Mouse (Mus musculus) neural tube, embryonic 14.5 days (tissue): ENCODE data around the gene Vmn1r28. TPM values are rescaled to one million over a fixed set of nuclear protein-coding genes. Genes with fewer than 3 reads are reported as not detected.
"Not testable (repeated sequence)": the region's sequence is repeated elsewhere in the genome, so short reads cannot be mapped to it uniquely, and the experiment has no call there.

Source experiments
- ATAC-seq: fragments of 200-750 bp; cut with Nextera tagmentation; 2 replicates; pipeline ENCODE4 v1.8.0; 2017; ENCODE audit warnings: low read depth, mild to moderate bottlenecking, moderate TSS enrichment, moderate library complexity
- H3K27ac ChIP-seq: fragments of 300-500 bp; sonication (generic); 2 replicates; pipeline ENCODE4 v1.5.1; 2014; ENCODE audit warnings: low read depth, mild to moderate bottlenecking, control low read depth, low read length, moderate library complexity, mixed read lengths
- H3K27me3 ChIP-seq: fragments of 300-500 bp; sonication (generic); 2 replicates; pipeline ENCODE4 v1.6.1; 2014; ENCODE audit warnings: low read length; ENCODE audit not compliant: control insufficient read depth, insufficient read depth
- H3K36me3 ChIP-seq: fragments of 300-500 bp; sonication (generic); 2 replicates; pipeline ENCODE4 v1.6.1; 2014; ENCODE audit warnings: low read length, mixed read lengths; ENCODE audit not compliant: control insufficient read depth, insufficient read depth
- H3K4me1 ChIP-seq: fragments of 300-500 bp; sonication (generic); 2 replicates; pipeline ENCODE4 v1.6.1; 2014; ENCODE audit warnings: low read length; ENCODE audit not compliant: control insufficient read depth, insufficient read depth
- H3K4me2 ChIP-seq: fragments of 300-500 bp; sonication (generic); 2 replicates; pipeline ENCODE4 v1.6.1; 2014; ENCODE audit warnings: mild to moderate bottlenecking, low read depth, low read length, control low read depth
- H3K4me3 ChIP-seq: fragments of 300-500 bp; sonication (generic); 2 replicates; pipeline ENCODE4 v1.5.1; 2014; ENCODE audit warnings: low read depth, low read length, control low read depth, mixed read lengths
- H3K9ac ChIP-seq: fragments of 300-500 bp; sonication (generic); replicated peaks from 2 replicates; pipeline ENCODE4 v1.6.1; 2014; ENCODE audit warnings: low read depth, mild to moderate bottlenecking, control low read depth, low read length, mixed read lengths
- H3K9me3 ChIP-seq: fragments of 300-500 bp; sonication (generic); 2 replicates; pipeline ENCODE4 v1.6.1; 2016; ENCODE audit warnings: low read length; ENCODE audit not compliant: control insufficient read depth
- WGBS: fragments of 180-500 bp; shearing (Covaris S2); extraction: QIAGEN DNeasy Blood & Tissue Kit; methylation state at CpG from one replicate; pipeline ENCODE4 v1.1.7; 2014; 5-methylcytosine and 5-hydroxymethylcytosine counted together
- polyA plus RNA-seq: library from polyadenylated mRNA; unstranded; fragments of >200 nt; fragmentation: Nextera tagmentation; extraction: Ambion mirVana; gene quantifications from 2 replicates; pipeline ENCODE4 v1.2.1, GENCODE M21; 2014

Vmn1r28 gene
- polyA plus RNA-seq, result not detected in 2 replicates

- Histone ChIP-seq H3K4me3 (no peak within 1 kb of the TSS), H3K9me3 (no peaks in the 10 kb centered on the region), H3K27ac (no peak within 1 kb of the TSS), H3K9ac (no peak within 1 kb of the TSS), H3K4me1 (no peaks in the 10 kb centered on the region), H3K4me2 (no peak within 1 kb of the TSS), H3K36me3 (no peaks in the 10 kb centered on the region), H3K27me3 (no peaks in the 10 kb centered on the region)
- ATAC-seq, result no peak
- 89% methylated on average over 1 of the region's 1 CpGs for WGBS
These were observed at the start of gene Vmn1r28 for GRCm38 (mm10) chr6:58261737-58262136. Gene Vmn1r28, plus strand, starts transcription at chr6:58262037.

GRCm38 (mm10) chr6:58216119-58216518, 45.7 kb upstream of the Vmn1r28 start:
- Histone ChIP-seq H3K9me3 (no peaks in the 10 kb centered on the region), H3K36me3 (no peaks in the 10 kb centered on the region), H3K27ac (no peak overlapping the region), H3K9ac (no peak overlapping the region), H3K4me3 (no peak overlapping the region), H3K4me1 (no peaks in the 10 kb centered on the region), H3K4me2 (no peak overlapping the region), H3K27me3 (no peaks in the 10 kb centered on the region)
- no peak for ATAC-seq
- 86% methylated on average over 2 of the region's 2 CpGs for WGBS

DNA sequence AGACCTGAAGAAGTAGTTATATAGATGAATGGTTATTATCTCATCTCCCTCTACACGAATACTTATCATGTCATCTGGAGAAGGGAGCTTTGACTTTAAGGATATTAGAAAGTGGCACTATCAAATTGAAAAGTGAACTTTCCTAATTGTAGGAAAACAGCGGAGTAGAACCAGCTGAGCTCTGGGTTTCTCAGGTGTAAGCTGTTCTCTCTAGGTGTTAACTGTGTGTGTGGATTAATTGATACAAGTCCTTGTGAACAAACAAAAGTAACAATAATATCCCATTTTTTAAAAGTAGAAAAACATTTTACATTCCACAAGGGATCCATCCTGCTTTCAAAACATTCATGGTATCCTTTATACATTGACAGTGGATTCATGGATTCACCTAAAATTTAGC, 43.1 kb upstream of the Vmn1r28 start, which contains the start of gene Vmn1r27:
Gene Vmn1r27 (minus strand): TSS at position 101 of the 400 bp plus-strand sequence.
- ATAC-seq, result no peak
- 85% methylated on average over 2 of the region's 2 CpGs for WGBS

DNA sequence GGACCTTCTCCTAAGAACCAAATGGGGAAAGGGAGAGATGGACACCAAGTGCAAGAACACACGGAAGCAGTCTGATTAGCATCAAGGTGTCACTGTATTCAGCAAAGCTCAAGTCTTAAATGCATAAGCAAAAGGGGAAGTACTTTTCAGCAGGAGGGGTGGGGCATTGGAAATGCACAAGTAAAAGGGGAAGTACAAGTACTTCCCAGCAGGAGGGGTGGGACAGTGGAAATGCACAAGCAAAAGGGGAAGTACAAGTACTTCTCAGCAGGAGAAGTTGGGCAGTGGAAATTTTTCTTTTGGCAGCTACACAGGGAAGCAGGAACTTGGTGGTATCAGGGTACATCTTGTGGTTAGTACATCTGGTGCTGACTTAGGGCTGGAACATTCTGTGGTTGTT, 17.8 kb downstream of the Vmn1r28 start:
- H3K4me1 ChIP-seq, H3K9me3 ChIP-seq, H3K4me3 ChIP-seq, H3K27ac ChIP-seq, H3K36me3 ChIP-seq, ATAC-seq, H3K9ac ChIP-seq, H3K27me3 ChIP-seq, H3K4me2 ChIP-seq: not testable (repeated sequence)
- WGBS, result 77% methylated on average over 1 of the region's 1 CpGs

More for the DNA sequence above, 43.1 kb upstream of the Vmn1r28 start, which contains the start of gene Vmn1r27:
- no peak within 1 kb of the TSS for H3K9ac ChIP-seq
- no peaks in the 10 kb centered on the region for H3K9me3 ChIP-seq
- H3K27me3 ChIP-seq, result no peaks in the 10 kb centered on the region
- H3K4me2 ChIP-seq, result no peak within 1 kb of the TSS
- no peak within 1 kb of the TSS for H3K4me3 ChIP-seq
- H3K36me3 ChIP-seq, result no peaks in the 10 kb centered on the region
- H3K4me1 ChIP-seq, result no peaks in the 10 kb centered on the region
- no peak within 1 kb of the TSS for H3K27ac ChIP-seq

GRCm38 (mm10) chr6:58292201-58292600, 30.4 kb downstream of the Vmn1r28 start:
- H3K27ac ChIP-seq, result no peak overlapping the region
- no peak for ATAC-seq
- no peak overlapping the region for H3K9ac ChIP-seq
- WGBS, result 83% methylated on average over 2 of the region's 2 CpGs
- no peaks in the 10 kb centered on the region for H3K27me3 ChIP-seq
- no peaks in the 10 kb centered on the region for H3K36me3 ChIP-seq
- no peaks in the 10 kb centered on the region for H3K9me3 ChIP-seq
- no peak overlapping the region for H3K4me2 ChIP-seq
- H3K4me3 ChIP-seq, result no peak overlapping the region
- H3K4me1 ChIP-seq, result no peaks in the 10 kb centered on the region

- not testable (repeated sequence) for ATAC-seq, H3K27me3 ChIP-seq, H3K4me2 ChIP-seq, H3K9ac ChIP-seq, H3K4me1 ChIP-seq, H3K9me3 ChIP-seq, H3K27ac ChIP-seq, H3K4me3 ChIP-seq, H3K36me3 ChIP-seq
- 87% methylated on average over 19 of the region's 19 CpGs for WGBS
These were observed 36.7 kb downstream of the Vmn1r28 start for GRCm38 (mm10) chr6:58298511-58298910.

- no peak within 1 kb of the TSS for H3K9ac ChIP-seq
- H3K4me3 ChIP-seq, result no peak within 1 kb of the TSS
These were observed 39.4 kb downstream of the Vmn1r28 start, which contains the start of gene Vmn1r29 for GRCm38 (mm10) chr6:58301249-58301648. Gene Vmn1r29, plus strand, starts transcription at chr6:58301549.

More at GRCm38 (mm10) chr6:58301249-58301648, 39.4 kb downstream of the Vmn1r28 start, which contains the start of gene Vmn1r29:
- Histone ChIP-seq H3K36me3 (no peaks in the 10 kb centered on the region), H3K4me1 (no peaks in the 10 kb centered on the region), H3K27me3 (no peaks in the 10 kb centered on the region), H3K27ac (no peak within 1 kb of the TSS), H3K9me3 (no peaks in the 10 kb centered on the region), H3K4me2 (no peak within 1 kb of the TSS)
- ATAC-seq, result no peak

Other genes starting within 250 kb of the Vmn1r28 start
- not detected in 2 replicates for gene Vmn1r26, start 246.9 kb upstream of the Vmn1r28 start, polyA plus RNA-seq
- gene Vmn1r27, start 43.2 kb upstream of the Vmn1r28 start, polyA plus RNA-seq, result not detected in 2 replicates
- gene Vmn1r29, start 39.5 kb downstream of the Vmn1r28 start, polyA plus RNA-seq, result not detected in 2 replicates
- gene Vmn1r30, start 181.3 kb downstream of the Vmn1r28 start, polyA plus RNA-seq, result not detected in 2 replicates
- gene Vmn1r31, start 213.3 kb downstream of the Vmn1r28 start, polyA plus RNA-seq, result not detected in 2 replicates